Mouse (Mus musculus): ENCODE measurements around the gene Myo6.

Myo6 gene

GRCm38 (mm10) chr9:80241719-80242118, 76.9 kb downstream of the Myo6 start:
- no peak for DNase-seq

- no peak for DNase-seq
Observed at GRCm38 (mm10) chr9:80252146-80252545, 87.3 kb downstream of the Myo6 start.

GRCm38 (mm10) chr9:80253241-80253640, 88.4 kb downstream of the Myo6 start:
- no peak for DNase-seq

GRCm38 (mm10) chr9:80256561-80256960, 91.7 kb downstream of the Myo6 start:
- no peak for DNase-seq

GRCm38 (mm10) chr9:80258396-80258795, 93.6 kb downstream of the Myo6 start:
- peak; percentile 29 to 50 for DNase-seq

- no peak for DNase-seq
Observed at GRCm38 (mm10) chr9:80260905-80261304, 96.1 kb downstream of the Myo6 start.

- DNase-seq: no peak
Observed at GRCm38 (mm10) chr9:80262367-80263026, 97.7 kb downstream of the Myo6 start.

GRCm38 (mm10) chr9:80266086-80266485, 101.3 kb downstream of the Myo6 start:
- no peak for DNase-seq

GRCm38 (mm10) chr9:80266507-80266906, 101.7 kb downstream of the Myo6 start:
- DNase-seq: no peak

GRCm38 (mm10) chr9:80269596-80269995, 104.8 kb downstream of the Myo6 start:
- DNase-seq: no peak

- no peak for DNase-seq
Observed at GRCm38 (mm10) chr9:80272951-80273350, 108.1 kb downstream of the Myo6 start.

GRCm38 (mm10) chr9:80275053-80275771, 110.4 kb downstream of the Myo6 start:
- no peak for DNase-seq

GRCm38 (mm10) chr9:80275772-80276134, 110.9 kb downstream of the Myo6 start:
- DNase-seq: no peak

GRCm38 (mm10) chr9:80277157-80277556, 112.3 kb downstream of the Myo6 start:
- no peak for DNase-seq

GRCm38 (mm10) chr9:80277770-80278169, 112.9 kb downstream of the Myo6 start:
- DNase-seq: no peak

GRCm38 (mm10) chr9:80280724-80281123, 115.9 kb downstream of the Myo6 start:
- no peak for DNase-seq

GRCm38 (mm10) chr9:80282426-80282825, 117.6 kb downstream of the Myo6 start:
- DNase-seq: no peak

- no peak for DNase-seq
Observed at GRCm38 (mm10) chr9:80284539-80285174, 119.8 kb downstream of the Myo6 start.

- DNase-seq: no peak
Observed at GRCm38 (mm10) chr9:80286845-80287244, 122.0 kb downstream of the Myo6 start.

- DNase-seq: no peak
Observed at GRCm38 (mm10) chr9:80293056-80293584, 128.3 kb downstream of the Myo6 start.

GRCm38 (mm10) chr9:80296086-80296485, 131.3 kb downstream of the Myo6 start:
- DNase-seq: no peak

- no peak for DNase-seq
Observed at GRCm38 (mm10) chr9:80299031-80299430, 134.2 kb downstream of the Myo6 start.

GRCm38 (mm10) chr9:80303518-80303917, 138.7 kb downstream of the Myo6 start:
- peak in 1 of 2 experiments; percentile 12 for DNase-seq

GRCm38 (mm10) chr9:80306390-80306789, 141.6 kb downstream of the Myo6 start:
- DNase-seq: no peak
